Mouse (Mus musculus) NIH3T3 (cell line): ENCODE measurements around the gene Vamp8.
A peak's percentile ranks its signal among the peaks of the same experiment; 100 is the strongest.

Source experiments
- DNase-seq: peaks from one replicate; pipeline ENCODE4 v3.0.0-alpha.2; 2012; ENCODE audit warnings: low read depth

Vamp8 gene

GRCm38 (mm10) chr6:72352636-72353405, 37.7 kb downstream of the Vamp8 start:
- peak; percentile 79 for DNase-seq

GRCm38 (mm10) chr6:72350214-72350613, 40.3 kb downstream of the Vamp8 start:
- no peak for DNase-seq

GRCm38 (mm10) chr6:72348411-72348810, 42.1 kb downstream of the Vamp8 start:
- no peak for DNase-seq

GRCm38 (mm10) chr6:72347166-72347941, 43.1 kb downstream of the Vamp8 start, which contains the start of gene 0610030E20Rik:
Gene 0610030E20Rik, plus strand, starts transcription at chr6:72347317.
- peak; percentile 84 for DNase-seq

GRCm38 (mm10) chr6:72346261-72346660, 44.2 kb downstream of the Vamp8 start:
- no peak for DNase-seq

GRCm38 (mm10) chr6:72345633-72346032, 44.9 kb downstream of the Vamp8 start:
- DNase-seq, result no peak

GRCm38 (mm10) chr6:72345074-72345567, 45.4 kb downstream of the Vamp8 start, which contains the start of gene Usp39:
Gene Usp39, minus strand, starts transcription at chr6:72345184.
- peak; percentile 97 for DNase-seq

GRCm38 (mm10) chr6:72344396-72345073, 46.0 kb downstream of the Vamp8 start:
- DNase-seq, result peak; percentile 53

- no peak for DNase-seq
Observed at GRCm38 (mm10) chr6:72340481-72340880, 50.0 kb downstream of the Vamp8 start.
